Mouse (Mus musculus): ENCODE data around the gene Ina.

The Ina gene

DNA sequence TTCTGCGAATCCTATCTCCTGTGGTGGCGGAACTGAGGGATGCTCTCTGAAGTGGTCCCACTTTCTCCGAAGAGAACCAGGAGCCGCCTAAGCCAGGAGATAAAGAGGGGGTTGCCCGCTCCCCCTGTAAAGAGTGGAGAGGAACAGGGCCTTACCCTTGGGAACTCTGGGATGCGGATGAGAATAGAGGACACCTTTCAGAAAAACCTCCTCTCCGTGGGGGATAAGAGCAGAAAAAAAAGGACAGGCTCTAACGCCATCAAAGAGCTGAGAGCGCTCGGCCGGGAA, 395 bp upstream of the Ina start:
- DNase-seq (ENCODE audit: low spot score) = no peak

DNA sequence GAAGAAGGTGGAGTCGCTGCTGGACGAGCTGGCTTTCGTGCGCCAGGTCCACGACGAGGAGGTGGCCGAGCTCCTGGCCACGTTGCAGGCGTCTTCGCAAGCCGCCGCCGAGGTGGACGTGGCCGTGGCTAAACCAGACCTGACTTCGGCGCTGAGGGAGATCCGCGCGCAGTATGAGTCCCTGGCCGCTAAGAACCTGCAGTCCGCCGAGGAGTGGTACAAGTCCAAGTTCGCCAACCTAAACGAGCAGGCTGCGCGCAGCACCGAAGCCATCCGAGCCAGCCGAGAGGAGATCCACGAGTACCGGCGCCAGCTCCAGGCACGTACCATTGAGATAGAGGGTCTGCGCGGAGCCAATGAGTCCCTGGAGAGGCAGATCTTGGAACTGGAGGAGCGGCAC, 898 bp downstream of the Ina start:
- DNase-seq (ENCODE audit: low spot score) = no peak

GRCm38 (mm10) chr19:47015965-47016364, 1.5 kb downstream of the Ina start:
- no peak for DNase-seq (ENCODE audit: low spot score)

DNA sequence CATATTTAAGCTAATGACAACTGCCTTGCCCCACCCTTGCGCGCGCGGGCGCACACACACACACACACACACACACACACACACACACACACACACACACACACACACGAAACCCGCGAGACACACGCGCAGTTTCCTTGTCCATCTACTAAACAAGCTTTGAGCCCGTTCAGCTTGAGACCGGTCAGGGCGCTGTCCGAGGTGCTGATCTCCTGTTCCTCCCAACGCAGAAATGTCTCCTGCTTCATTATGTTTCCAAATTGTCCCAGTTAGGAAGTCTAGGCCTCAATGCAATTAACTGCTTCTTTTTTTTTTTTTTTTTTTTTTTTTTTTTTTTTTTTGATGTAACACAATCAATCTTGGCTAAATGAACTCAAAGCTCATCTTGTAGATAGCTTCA, 2.0 kb downstream of the Ina start:
- DNase-seq (ENCODE audit: low spot score) = peak; percentile 69

DNA sequence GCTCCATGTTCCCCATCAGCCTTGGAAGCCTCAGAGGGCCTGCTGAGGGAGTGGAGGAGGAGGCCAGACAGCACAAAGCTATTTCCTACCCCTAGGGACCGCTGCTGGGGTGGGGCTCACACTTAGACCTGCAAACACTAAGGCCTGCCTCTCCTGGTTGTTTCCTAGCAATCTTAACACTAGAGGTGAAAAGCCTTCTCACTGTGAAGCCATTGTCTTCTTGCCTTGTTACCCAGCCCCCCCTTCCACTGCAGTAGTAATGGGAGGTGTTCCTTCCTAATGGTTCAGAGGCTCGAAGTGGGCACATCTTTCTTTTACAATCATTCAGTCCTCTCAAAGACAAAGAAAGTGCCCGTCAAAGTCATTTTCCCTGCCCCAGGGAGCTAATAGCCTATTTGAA, 3.3 kb downstream of the Ina start:
- no peak for DNase-seq (ENCODE audit: low spot score)

GRCm38 (mm10) chr19:47018330-47018729, 3.8 kb downstream of the Ina start:
- DNase-seq (ENCODE audit: low spot score) = no peak

DNA sequence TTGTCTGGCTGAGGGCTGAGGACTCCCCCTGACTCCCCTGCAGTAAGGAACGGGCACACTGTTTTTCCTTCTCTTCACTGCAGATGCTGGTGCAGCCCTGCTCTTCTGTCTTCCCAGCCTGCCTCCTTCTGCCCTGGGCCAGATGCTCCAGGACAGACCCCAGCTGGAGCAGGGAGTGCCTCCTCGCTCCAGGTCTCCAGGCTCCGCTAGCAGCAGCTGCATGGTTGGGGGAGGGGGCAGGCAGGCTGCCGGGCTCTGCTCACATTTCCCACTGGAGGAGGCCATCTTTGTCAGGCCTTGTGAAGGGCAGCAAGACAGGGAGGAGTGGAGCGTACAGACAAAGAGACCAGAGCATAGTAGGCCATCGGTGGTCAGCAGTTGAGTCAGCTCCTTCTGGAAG, 4.8 kb downstream of the Ina start:
- no peak for DNase-seq (ENCODE audit: low spot score)

DNA sequence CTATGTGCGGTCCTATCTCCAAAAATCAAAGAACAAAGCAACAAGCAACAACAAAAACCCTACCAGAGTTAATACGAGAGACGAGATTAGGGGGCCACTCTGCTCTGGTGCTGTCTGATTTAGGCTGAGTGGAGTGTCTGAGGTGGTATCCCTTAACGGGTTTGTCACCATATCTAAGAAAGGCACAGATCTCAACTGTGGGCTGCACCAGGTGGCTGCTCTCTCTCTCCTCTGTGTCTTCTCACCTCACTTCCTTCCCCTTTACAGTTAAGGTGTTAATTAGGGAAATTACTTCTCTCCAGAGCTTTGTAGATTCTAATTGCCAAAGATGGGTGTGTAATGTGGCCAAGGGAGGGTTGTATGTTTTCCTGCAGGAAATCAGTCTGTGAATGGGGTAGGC, 8.2 kb downstream of the Ina start:
- DNase-seq (ENCODE audit: low spot score) = no peak

DNA sequence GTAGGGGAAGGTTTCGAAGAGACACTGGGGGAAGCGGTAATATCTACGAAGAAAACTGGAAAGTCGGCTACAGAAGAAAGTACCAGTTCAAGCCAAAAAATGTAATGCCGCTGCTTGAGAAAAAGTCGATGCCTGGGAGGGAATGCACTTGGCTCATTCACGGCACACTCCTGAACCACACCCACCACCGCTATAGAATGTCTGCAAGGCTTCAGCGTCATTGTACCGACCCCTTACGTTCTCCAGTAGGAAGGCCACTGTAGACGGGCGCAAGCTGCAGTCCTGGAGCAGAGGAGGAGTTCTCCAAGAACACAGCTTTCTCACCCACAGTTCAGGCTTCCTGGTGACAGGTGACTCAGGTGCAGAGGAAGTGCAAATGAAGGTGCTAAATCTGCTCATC, 9.0 kb downstream of the Ina start:
- DNase-seq (ENCODE audit: low spot score) = no peak

- no peak for DNase-seq (ENCODE audit: low spot score)
Observed at GRCm38 (mm10) chr19:47024954-47025353, 10.5 kb downstream of the Ina start.

GRCm38 (mm10) chr19:47026513-47026912, 12.0 kb downstream of the Ina start:
- no peak for DNase-seq (ENCODE audit: low spot score)

DNA sequence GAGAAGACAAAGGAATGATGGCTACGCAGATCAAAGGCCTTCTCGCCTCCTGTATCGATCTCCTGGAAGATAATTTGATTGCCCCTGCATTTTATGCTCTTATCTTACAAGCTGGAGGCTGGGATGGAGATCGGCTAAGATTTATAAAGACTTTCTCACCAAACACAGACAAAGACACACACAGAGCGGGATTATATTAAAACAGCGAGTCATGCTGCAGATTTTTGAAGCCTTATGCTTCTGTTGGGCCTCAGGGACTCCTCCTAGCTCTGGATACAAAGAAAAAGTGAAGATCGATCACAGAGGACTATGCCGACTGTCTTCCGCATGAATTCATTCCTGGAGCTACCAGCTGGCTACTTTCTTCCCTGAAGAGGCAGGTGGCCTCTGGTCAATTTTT, 15.3 kb downstream of the Ina start:
- no peak for DNase-seq (ENCODE audit: low spot score)

GRCm38 (mm10) chr19:47031770-47032169, 17.3 kb downstream of the Ina start:
- DNase-seq (ENCODE audit: low spot score) = no peak

DNA sequence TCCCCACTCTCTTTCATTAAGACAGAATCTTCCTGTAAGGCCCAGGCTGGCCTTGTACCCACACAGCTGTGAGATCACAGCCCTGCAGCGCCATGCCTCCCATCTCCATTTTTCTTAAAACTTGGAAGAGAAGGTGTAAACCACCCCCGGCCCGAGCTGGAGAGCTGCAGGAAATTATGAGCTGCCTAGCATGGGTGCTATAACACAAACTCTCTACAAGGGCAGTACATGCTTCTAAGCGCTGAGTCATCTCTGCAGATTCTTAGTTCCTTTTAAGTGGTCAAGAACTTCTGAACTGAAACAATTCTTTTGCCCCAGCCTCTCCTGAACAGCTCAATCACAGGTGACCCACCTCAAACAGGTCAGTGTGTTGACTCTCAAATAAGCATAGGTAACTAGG, 20.4 kb downstream of the Ina start:
- DNase-seq (ENCODE audit: low spot score) = no peak

- no peak for DNase-seq (ENCODE audit: low spot score)
Observed at GRCm38 (mm10) chr19:47036596-47036995, 22.1 kb downstream of the Ina start.

DNA sequence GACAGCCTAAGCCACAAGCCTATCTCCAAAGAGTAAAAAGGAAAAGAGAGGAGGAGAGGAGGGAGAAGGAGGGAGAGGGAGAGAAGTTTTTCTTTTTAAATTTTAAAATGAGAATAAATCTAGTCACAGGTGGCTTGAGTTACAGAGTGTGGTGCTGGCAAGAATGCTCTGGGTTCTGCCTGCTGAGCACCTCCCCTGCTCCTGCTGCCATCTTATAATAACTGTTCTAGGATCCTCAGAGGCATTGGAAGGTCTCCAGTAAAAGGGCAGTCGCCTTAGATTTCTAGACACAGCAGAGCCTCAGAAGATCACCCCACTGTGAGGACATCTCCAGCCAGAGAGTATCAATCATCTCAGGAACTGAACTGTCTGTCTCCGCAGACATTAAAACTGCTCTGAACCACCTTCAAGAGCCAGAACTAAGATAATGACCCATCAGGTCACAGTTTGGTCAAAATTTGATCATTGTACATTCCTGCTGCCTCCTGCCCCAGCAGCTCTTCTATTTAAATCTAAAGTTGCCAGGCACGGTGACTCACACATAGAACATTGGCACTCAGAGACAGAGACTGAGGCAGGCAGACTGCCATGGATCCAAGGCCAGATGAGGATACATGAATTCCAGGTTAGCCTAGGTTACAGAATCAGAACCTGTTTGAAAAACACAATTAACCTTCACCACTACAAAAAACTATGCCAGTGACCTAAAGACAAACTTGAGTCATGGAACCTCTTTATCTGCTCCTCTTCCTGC, 26.4 kb downstream of the Ina start:
- no peak for DNase-seq (ENCODE audit: low spot score)

DNA sequence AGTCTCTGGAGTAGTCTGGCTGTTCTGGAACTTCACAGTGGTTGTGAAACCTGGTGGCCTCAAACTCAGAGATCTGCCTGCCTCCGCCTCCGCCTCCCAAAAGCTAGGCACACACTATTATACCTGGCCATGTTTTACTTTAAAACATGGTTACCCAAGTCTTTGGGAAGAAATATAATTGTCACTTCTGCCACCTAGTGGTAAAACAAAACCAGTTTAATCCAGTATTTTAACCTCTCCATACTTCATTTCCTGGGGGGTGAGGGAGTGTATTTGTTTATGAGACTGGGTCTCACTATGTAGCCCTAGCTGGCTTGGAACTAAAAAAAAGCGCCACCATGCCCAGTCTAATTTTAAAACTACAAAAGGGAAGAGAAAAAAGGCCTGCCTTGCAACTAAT, 29.1 kb downstream of the Ina start:
- no peak for DNase-seq (ENCODE audit: low spot score)

DNA sequence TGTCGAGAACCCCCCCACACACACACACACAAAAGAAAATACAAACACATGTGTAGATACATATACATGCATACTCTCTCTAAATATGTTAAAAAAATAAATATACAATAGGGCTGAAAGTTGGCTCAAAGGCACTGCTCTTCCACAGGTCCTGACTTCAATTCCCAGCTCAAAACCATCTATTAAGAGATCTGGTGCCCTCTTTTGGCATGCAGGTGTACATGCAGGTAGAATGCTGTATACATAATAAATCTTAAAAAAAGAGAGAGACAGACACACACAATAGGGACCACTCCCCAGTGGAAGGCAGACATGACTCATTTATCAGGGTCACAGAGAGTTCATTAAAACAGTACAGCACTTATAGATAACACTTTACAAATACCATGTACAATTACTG, 31.8 kb downstream of the Ina start:
- DNase-seq (ENCODE audit: low spot score) = no peak

DNA sequence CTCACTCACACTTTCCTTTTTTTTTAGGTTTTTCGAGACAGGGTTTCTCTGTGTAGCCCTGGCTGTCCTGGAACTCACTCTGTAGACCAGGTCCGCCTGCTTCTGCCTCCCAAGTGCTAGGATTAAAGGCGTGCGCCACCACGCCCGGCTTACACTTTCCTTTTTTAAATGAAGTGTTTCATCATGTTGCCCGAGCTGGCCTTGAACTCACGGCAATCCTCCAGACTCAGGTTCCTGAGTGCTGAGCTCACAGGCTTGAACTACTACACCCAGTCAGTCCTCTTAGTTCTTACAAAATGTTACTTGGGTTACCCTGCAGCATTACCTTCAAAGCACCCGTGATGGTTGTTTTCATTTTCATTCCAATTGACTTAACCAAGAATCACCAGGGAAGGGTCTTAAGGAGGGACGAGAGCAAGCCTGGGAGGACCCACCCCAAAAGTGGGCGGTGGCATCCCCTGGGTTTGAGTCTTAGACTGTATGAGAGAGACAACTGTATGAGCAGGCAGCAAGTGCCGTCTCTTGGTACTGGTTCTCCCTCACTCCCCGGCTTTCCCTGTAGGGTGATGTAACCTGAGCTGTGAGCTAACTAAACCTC, 32.8 kb downstream of the Ina start:
- no peak for DNase-seq (ENCODE audit: low spot score)

DNA sequence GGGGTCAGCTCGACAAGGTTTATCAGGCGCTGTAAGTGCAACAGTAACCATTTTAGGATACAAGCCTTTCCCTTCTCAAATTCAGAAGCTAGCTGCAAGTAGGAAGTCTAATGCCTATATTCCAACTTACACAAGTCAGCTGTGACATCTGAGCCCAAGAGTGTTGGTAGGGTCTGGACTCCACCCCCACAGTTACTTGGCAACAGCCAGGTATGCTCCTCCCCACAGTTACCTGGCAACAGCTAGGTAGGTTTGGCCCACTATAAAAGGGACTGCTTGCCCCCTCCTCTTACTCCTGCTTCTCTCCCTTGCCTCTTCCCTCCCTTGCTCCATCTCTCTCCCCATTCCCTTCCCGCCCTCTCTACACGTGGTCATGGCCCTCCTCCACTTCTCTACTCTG, 34.6 kb downstream of the Ina start:
- no peak for DNase-seq (ENCODE audit: low spot score)

DNA sequence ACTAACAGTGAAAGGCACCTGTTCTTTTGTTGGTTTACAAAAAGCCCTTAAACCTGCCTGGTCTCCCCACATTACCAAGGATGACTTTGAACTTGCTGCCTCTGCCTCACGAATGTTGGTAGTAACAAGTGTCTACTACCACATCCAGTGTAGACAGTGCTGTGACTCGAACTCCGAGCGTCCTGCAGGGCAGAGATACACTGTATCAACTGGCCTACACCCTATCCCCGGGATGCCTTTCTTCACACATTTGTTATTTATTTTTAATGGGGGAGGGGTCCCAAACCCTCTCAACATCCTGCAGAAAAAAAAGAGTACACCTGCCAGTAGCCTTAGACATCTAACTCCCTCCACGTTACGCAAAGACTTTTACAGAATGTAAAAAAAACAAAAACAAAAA, 35.3 kb downstream of the Ina start:
- no peak for DNase-seq (ENCODE audit: low spot score)

- DNase-seq (ENCODE audit: low spot score) = peak; percentile 19
Observed at GRCm38 (mm10) chr19:47050271-47051032, 36.0 kb downstream of the Ina start, which contains the start of gene Pcgf6. Pcgf6 (minus strand) TSS chr19:47050906.

- DNase-seq (ENCODE audit: low spot score) = no peak
Observed at GRCm38 (mm10) chr19:47052927-47053326, 38.4 kb downstream of the Ina start.

DNA sequence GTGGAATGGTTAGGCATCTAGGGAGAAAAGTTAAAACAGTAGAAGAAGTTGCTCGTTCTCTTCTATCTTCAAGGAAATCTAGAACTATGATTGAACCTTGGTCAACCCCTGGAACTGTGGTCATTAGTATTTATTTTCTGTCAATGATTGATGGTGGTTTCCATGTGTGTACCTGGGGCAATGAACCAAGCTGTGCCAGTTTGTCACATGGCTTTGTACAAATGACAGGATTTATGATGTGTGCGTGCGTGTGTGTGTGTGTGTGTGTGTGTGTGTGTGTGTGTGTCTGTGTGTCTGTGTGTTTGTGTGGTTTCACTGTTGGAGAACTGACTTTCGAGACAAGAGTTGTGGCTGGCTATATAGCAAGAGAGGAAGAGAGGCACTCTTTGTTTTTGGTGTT, 39.0 kb downstream of the Ina start:
- no peak for DNase-seq (ENCODE audit: low spot score)

All from urinary bladder, postnatal 10 days (tissue).